8 mouse cellular contexts compared by ENCODE assay signal in genomic region chr1:182341993-182342392, GRCm38 (mm10). TPM values are rescaled to one million over a fixed set of nuclear protein-coding genes. Genes with fewer than 3 reads are reported as not detected.
DNase-seq lines count a peak whose midpoint lies in the region; ATAC-seq and TF ChIP-seq lines count a peak whose summit lies in the region.

No protein-coding gene starts in this region.

- H3K9ac ChIP-seq in liver, adult 2 months (ENCODE audit: low read depth, low read length): no peak overlapping the region
- H3K9ac ChIP-seq in embryonic facial prominence, embryonic 12.5 days: no peak overlapping the region
- peak overlapping the region; percentile 95; the same call in 1 of the 2 replicates for H3K9ac ChIP-seq in intestine, embryonic 14.5 days (ENCODE audit: low read length)
- no peak overlapping the region for H3K9ac ChIP-seq in neural tube, embryonic 12.5 days

- no peak for ATAC-seq in embryonic facial prominence, embryonic 12.5 days (ENCODE audit: insufficient number of reproducible peaks, insufficient read depth, low FRiP score, low TSS enrichment)
- no peak for ATAC-seq in intestine, embryonic 14.5 days (replicated peaks; ENCODE audit: low FRiP score, low TSS enrichment, low read depth)
- no peak for ATAC-seq in neural tube, embryonic 12.5 days (ENCODE audit: low FRiP score, low read depth)
- ATAC-seq in frontal cortex, adult (ENCODE audit: low TSS enrichment): no peak

- no peaks in the 10 kb centered on the region for H3K27me3 ChIP-seq in liver, adult 2 months (ENCODE audit: control insufficient read depth, insufficient read depth, low read length)
- no peaks in the 10 kb centered on the region for H3K27me3 ChIP-seq in embryonic facial prominence, embryonic 12.5 days
- H3K27me3 ChIP-seq in intestine, embryonic 14.5 days (replicated peaks; ENCODE audit: control insufficient read depth, insufficient read depth, low read length): no peaks in the 10 kb centered on the region
- no peaks in the 10 kb centered on the region for H3K27me3 ChIP-seq in neural tube, embryonic 12.5 days (replicated peaks)

- 33% methylated on average over 6 of the region's 6 CpGs for WGBS in liver, adult 2 months
- WGBS in embryonic facial prominence, embryonic 12.5 days: 37% methylated on average over 6 of the region's 6 CpGs
- 31% methylated on average over 6 of the region's 6 CpGs for WGBS in intestine, embryonic 14.5 days
- WGBS in neural tube, embryonic 12.5 days: 42% methylated on average over 6 of the region's 6 CpGs

- H3K36me3 ChIP-seq in liver, adult 2 months (ENCODE audit: control insufficient read depth, insufficient read depth, low read length): no peaks in the 10 kb centered on the region
- peaks cover 7% of the 10 kb centered on the region; the same call in 1 of the 2 replicates for H3K36me3 ChIP-seq in embryonic facial prominence, embryonic 12.5 days
- peaks cover 8% of the 10 kb centered on the region; the same call in 1 of the 2 replicates for H3K36me3 ChIP-seq in intestine, embryonic 14.5 days (ENCODE audit: control insufficient read depth, insufficient read depth, low read length)
- no peaks in the 10 kb centered on the region for H3K36me3 ChIP-seq in neural tube, embryonic 12.5 days

- intact Hi-C loops in left cerebral cortex, postnatal 14 days (cut with DNase I): loop anchor here (2.0 kb wide), 1 partner anchor 67 kb away; the partner anchor contains the start of gene Trp53bp2

- TF ChIP-seq POLR2A in liver, adult 2 months (IDR thresholded peaks at IDR 0.05; ENCODE audit: extremely low read depth, insufficient read depth, low read length): no peak

- DNase-seq in liver, adult 2 months (ENCODE audit: extremely low read depth, low read depth, low spot score): peak; percentile 17
- DNase-seq in liver: no peak
- DNase-seq in intestine, embryonic 14.5 days (ENCODE audit: low spot score): no peak
- DNase-seq in left cerebral cortex, postnatal 14 days (ENCODE audit: low spot score in 2 of 2): no peak
- no peak for DNase-seq in kidney, adult 9 months

- no peak overlapping the region for H3K27ac ChIP-seq in liver, adult 2 months (replicated peaks; ENCODE audit: insufficient read depth, low read depth, low read length)
- H3K27ac ChIP-seq in embryonic facial prominence, embryonic 12.5 days: no peak overlapping the region
- no peak overlapping the region for H3K27ac ChIP-seq in intestine, embryonic 14.5 days (ENCODE audit: low read depth)
- no peak overlapping the region for H3K27ac ChIP-seq in neural tube, embryonic 12.5 days

- peaks cover 7% of the 10 kb centered on the region for H3K4me1 ChIP-seq in liver, adult 2 months (ENCODE audit: control insufficient read depth, insufficient read depth, low read length)
- peaks cover 16% of the 10 kb centered on the region; the same call in 1 of the 2 replicates for H3K4me1 ChIP-seq in embryonic facial prominence, embryonic 12.5 days
- H3K4me1 ChIP-seq in intestine, embryonic 14.5 days (replicated peaks; ENCODE audit: control insufficient read depth, insufficient read depth, low read length): peaks cover 11% of the 10 kb centered on the region
- peaks cover 17% of the 10 kb centered on the region for H3K4me1 ChIP-seq in neural tube, embryonic 12.5 days

- TF ChIP-seq CTCF in liver, adult 2 months (IDR thresholded peaks at IDR 0.05; ENCODE audit: low read depth, low read length): no peak

- H3K4me3 ChIP-seq in liver, adult 2 months (ENCODE audit: insufficient read depth, low read depth, low read length): 0 out of 2 replicates have a peak overlapping the region, but pooled peaks have one; percentile 53
- peak overlapping the region; percentile 79 for H3K4me3 ChIP-seq in embryonic facial prominence, embryonic 12.5 days
- H3K4me3 ChIP-seq in intestine, embryonic 14.5 days (ENCODE audit: low read depth, low read length): peak overlapping the region; percentile 99
- H3K4me3 ChIP-seq in neural tube, embryonic 12.5 days: peak overlapping the region; percentile 97; the same call in 1 of the 2 replicates

- no peaks in the 10 kb centered on the region for H3K9me3 ChIP-seq in embryonic facial prominence, embryonic 12.5 days
- H3K9me3 ChIP-seq in intestine, embryonic 14.5 days (ENCODE audit: control insufficient read depth, low read length): no peaks in the 10 kb centered on the region
- no peaks in the 10 kb centered on the region for H3K9me3 ChIP-seq in neural tube, embryonic 12.5 days

- H3K79me2 ChIP-seq in liver, adult 2 months (ENCODE audit: control insufficient read depth, insufficient read depth, low read length): peaks cover 10% of the 10 kb centered on the region

- H3K4me2 ChIP-seq in embryonic facial prominence, embryonic 12.5 days (replicated peaks): peak overlapping the region; percentile 87
- H3K4me2 ChIP-seq in intestine, embryonic 14.5 days (ENCODE audit: low read length): peak overlapping the region; percentile 63
- H3K4me2 ChIP-seq in neural tube, embryonic 12.5 days (replicated peaks): peak overlapping the region; percentile 87

RNA-seq across cellular contexts. Expression of gene Fbxo28, which starts 0.6 kb away (rescaled TPM):
- 5.0 and 5.9 TPM in 2 replicates for total RNA-seq in liver, adult 2 months (2014; rRNA removed)
- 4.7 TPM in 2 replicates for polyA plus RNA-seq in liver, adult 2 months (2012; rRNA removed)
- polyA plus RNA-seq in embryonic facial prominence, embryonic 12.5 days (2016; fragmentation: Nextera tagmentation; extraction: Ambion mirVana): 26.1 and 26.6 TPM in 2 replicates
- 20.9 and 22.6 TPM in 2 replicates for polyA plus RNA-seq in intestine, embryonic 14.5 days (2014; fragmentation: Nextera tagmentation; extraction: Ambion mirVana)
- 35.7 and 37.0 TPM in 2 replicates for polyA plus RNA-seq in neural tube, embryonic 12.5 days (2016; fragmentation: Nextera tagmentation; extraction: Ambion mirVana)
- 10 to 100 TPM; 46.9 to 47.5 TPM for total RNA-seq in left cerebral cortex, postnatal 14 days (2021)

RNA-seq across cellular contexts. Expression of gene Degs1, which starts 59.4 kb away (rescaled TPM):
- total RNA-seq in liver, adult 2 months (2014; rRNA removed): 57.4 and 86.8 TPM in 2 replicates
- polyA plus RNA-seq in liver, adult 2 months (2012; rRNA removed): 49.3 and 50.3 TPM in 2 replicates
- 83.9 and 87.7 TPM in 2 replicates for polyA plus RNA-seq in embryonic facial prominence, embryonic 12.5 days (2016; fragmentation: Nextera tagmentation; extraction: Ambion mirVana)
- 119 and 126 TPM in 2 replicates for polyA plus RNA-seq in intestine, embryonic 14.5 days (2014; fragmentation: Nextera tagmentation; extraction: Ambion mirVana)
- 67.7 and 68.0 TPM in 2 replicates for polyA plus RNA-seq in neural tube, embryonic 12.5 days (2016; fragmentation: Nextera tagmentation; extraction: Ambion mirVana)
- 10 to 100 TPM; 68.5 to 75.1 TPM for total RNA-seq in left cerebral cortex, postnatal 14 days (2021)
